Mouse (Mus musculus) midbrain, embryonic 11.5 days (tissue): Measurements from ENCODE around the gene Gpx5. TPM values are rescaled to one million over a fixed set of nuclear protein-coding genes. Genes with fewer than 3 reads are reported as not detected.

Experiments used
- ATAC-seq: fragments of 200-750 bp; cut with Nextera tagmentation; 2 replicates; pipeline ENCODE4 v1.8.0; 2017; ENCODE audit warnings: moderate TSS enrichment, moderate library complexity; ENCODE audit not compliant: low FRiP score
- DNase-seq: peaks from one replicate; pipeline ENCODE4 v3.0.0; 2015; ENCODE audit warnings: low spot score; ENCODE audit errors: missing footprints
- H3K27ac ChIP-seq: fragments of 300-500 bp; sonication (generic); 2 replicates; pipeline ENCODE4 v1.5.1; 2014; ENCODE audit warnings: low read depth, low read length
- H3K27me3 ChIP-seq: fragments of 300-500 bp; sonication (generic); 2 replicates; pipeline ENCODE4 v1.6.1; 2014; ENCODE audit warnings: mild to moderate bottlenecking, low read length, moderate library complexity, mixed read lengths; ENCODE audit not compliant: control insufficient read depth, insufficient read depth
- H3K36me3 ChIP-seq: fragments of 300-500 bp; sonication (generic); 2 replicates; pipeline ENCODE4 v1.6.1; 2014; ENCODE audit warnings: mild to moderate bottlenecking, low read length, moderate library complexity, mixed read lengths; ENCODE audit not compliant: control insufficient read depth, insufficient read depth
- H3K4me1 ChIP-seq: fragments of 300-500 bp; sonication (generic); 2 replicates; pipeline ENCODE4 v1.6.1; 2014; ENCODE audit warnings: low read length; ENCODE audit not compliant: control insufficient read depth, insufficient read depth
- H3K4me2 ChIP-seq: fragments of 300-500 bp; sonication (generic); 2 replicates; pipeline ENCODE4 v1.6.1; 2014; ENCODE audit warnings: mild to moderate bottlenecking, moderate library complexity
- H3K4me3 ChIP-seq: fragments of 300-500 bp; sonication (generic); 2 replicates; pipeline ENCODE4 v1.5.1; 2014; ENCODE audit warnings: low read depth, low read length
- H3K9ac ChIP-seq: fragments of 300-500 bp; sonication (generic); 2 replicates; pipeline ENCODE4 v1.6.1; 2014; ENCODE audit warnings: low read length
- H3K9me3 ChIP-seq: fragments of 300-500 bp; sonication (generic); 2 replicates; pipeline ENCODE4 v1.6.1; 2016; ENCODE audit warnings: low read length; ENCODE audit not compliant: control insufficient read depth
- WGBS: fragments of 180-500 bp; shearing (Covaris S2); extraction: QIAGEN DNeasy Blood & Tissue Kit; methylation state at CpG from one replicate; pipeline ENCODE4 v1.1.7; 2014; 5-methylcytosine and 5-hydroxymethylcytosine counted together
- polyA plus RNA-seq: library from polyadenylated mRNA; unstranded; fragments of >200 nt; fragmentation: Nextera tagmentation; extraction: Ambion mirVana; gene quantifications from 2 replicates; pipeline ENCODE4 v1.2.1, GENCODE M21; 2014

The Gpx5 gene
- polyA plus RNA-seq, 1 experiment from 2014 or later: not detected

GRCm38 (mm10) chr13:21275021-21275814, 17.3 kb downstream of the Gpx5 start:
- ATAC-seq: peak; percentile 74
- peak overlapping the region; percentile 64 for H3K9ac ChIP-seq
- H3K4me3 ChIP-seq: peak overlapping the region; percentile 48
- no peaks in the 10 kb centered on the region for H3K27me3 ChIP-seq
- H3K36me3 ChIP-seq: no peaks in the 10 kb centered on the region
- peak; percentile 96 for DNase-seq
- under 1% methylated on average over 29 of the region's 29 CpGs for WGBS
- no peaks in the 10 kb centered on the region for H3K9me3 ChIP-seq
- no peak overlapping the region for H3K27ac ChIP-seq
- peak overlapping the region; percentile 55 for H3K4me2 ChIP-seq
- 0 out of 2 replicates have a peak, but pooled peaks cover 2% of the 10 kb centered on the region for H3K4me1 ChIP-seq

- H3K27me3 ChIP-seq: no peaks in the 10 kb centered on the region
- peak overlapping the region; percentile 9 for H3K4me2 ChIP-seq
- H3K36me3 ChIP-seq: no peaks in the 10 kb centered on the region
- no peaks in the 10 kb centered on the region for H3K4me1 ChIP-seq
- H3K9me3 ChIP-seq: no peaks in the 10 kb centered on the region
- DNase-seq (no peak), ATAC-seq (no peak)
- H3K4me3 ChIP-seq: no peak overlapping the region
- no peak overlapping the region for H3K9ac ChIP-seq
- WGBS: 4% methylated on average over 1 of the region's 1 CpGs
- no peak overlapping the region for H3K27ac ChIP-seq
Observed at GRCm38 (mm10) chr13:21268262-21268661, 24.3 kb downstream of the Gpx5 start.

- Histone ChIP-seq H3K4me2 (no peak overlapping the region; the same call in 1 of the 2 replicates), H3K36me3 (no peaks in the 10 kb centered on the region), H3K4me3 (no peak overlapping the region), H3K9me3 (no peaks in the 10 kb centered on the region), H3K27ac (no peak overlapping the region), H3K9ac (no peak overlapping the region), H3K27me3 (no peaks in the 10 kb centered on the region), H3K4me1 (no peaks in the 10 kb centered on the region)
- ATAC-seq: no peak
- no peak for DNase-seq
- 8% methylated on average over 4 of the region's 4 CpGs for WGBS
Observed at GRCm38 (mm10) chr13:21267541-21267940, 25.0 kb downstream of the Gpx5 start.

GRCm38 (mm10) chr13:21265736-21266135, 26.8 kb downstream of the Gpx5 start:
- no peak overlapping the region for H3K9ac ChIP-seq
- DNase-seq: no peak
- ATAC-seq: no peak
- no peaks in the 10 kb centered on the region for H3K27me3 ChIP-seq
- H3K9me3 ChIP-seq: no peaks in the 10 kb centered on the region
- H3K4me1 ChIP-seq: no peaks in the 10 kb centered on the region
- no peak overlapping the region for H3K4me2 ChIP-seq
- H3K4me3 ChIP-seq: no peak overlapping the region
- 53% methylated on average over 2 of the region's 2 CpGs for WGBS
- no peaks in the 10 kb centered on the region for H3K36me3 ChIP-seq
- H3K27ac ChIP-seq: no peak overlapping the region

- no peak for ATAC-seq
- peak overlapping the region; percentile 58 for H3K9ac ChIP-seq
Observed at GRCm38 (mm10) chr13:21264366-21264765, 28.2 kb downstream of the Gpx5 start.

GRCm38 (mm10) chr13:21263910-21264309, 28.6 kb downstream of the Gpx5 start:
- Histone ChIP-seq H3K27me3 (no peaks in the 10 kb centered on the region), H3K4me3 (peak overlapping the region; percentile 43), H3K4me2 (peak overlapping the region; percentile 48), H3K9me3 (no peaks in the 10 kb centered on the region), H3K27ac (no peak overlapping the region), H3K9ac (peak overlapping the region; percentile 58), H3K36me3 (no peaks in the 10 kb centered on the region), H3K4me1 (no peaks in the 10 kb centered on the region; the same call in 1 of the 2 replicates)
- no peak for DNase-seq
- ATAC-seq: no peak
- under 1% methylated on average over 11 of the region's 11 CpGs for WGBS

More at GRCm38 (mm10) chr13:21264366-21264765, 28.2 kb downstream of the Gpx5 start:
- H3K27ac ChIP-seq: no peak overlapping the region
- no peaks in the 10 kb centered on the region for H3K4me1 ChIP-seq
- under 1% methylated on average over 11 of the region's 11 CpGs for WGBS
- H3K36me3 ChIP-seq: no peaks in the 10 kb centered on the region
- H3K9me3 ChIP-seq: no peaks in the 10 kb centered on the region
- H3K4me2 ChIP-seq: peak overlapping the region; percentile 48
- no peaks in the 10 kb centered on the region for H3K27me3 ChIP-seq
- peak; percentile 100 for DNase-seq
- H3K4me3 ChIP-seq: peak overlapping the region; percentile 43

- Histone ChIP-seq H3K4me1 (peaks cover 3% of the 10 kb centered on the region; the same call in 1 of the 2 replicates), H3K36me3 (no peaks in the 10 kb centered on the region), H3K9me3 (no peaks in the 10 kb centered on the region), H3K27me3 (no peaks in the 10 kb centered on the region), H3K27ac (no peak overlapping the region), H3K4me2 (no peak overlapping the region), H3K4me3 (no peak overlapping the region), H3K9ac (no peak overlapping the region)
- no peak for DNase-seq
- WGBS: 70% methylated on average over 4 of the region's 4 CpGs
- no peak for ATAC-seq
Observed at GRCm38 (mm10) chr13:21262787-21263461, 29.6 kb downstream of the Gpx5 start.

GRCm38 (mm10) chr13:21260289-21260688, 32.2 kb downstream of the Gpx5 start:
- Histone ChIP-seq H3K27ac (no peak overlapping the region), H3K4me1 (peaks cover 3% of the 10 kb centered on the region; the same call in 1 of the 2 replicates), H3K9ac (peak overlapping the region; percentile 55; the same call in 1 of the 2 replicates), H3K4me3 (peak overlapping the region; percentile 44), H3K4me2 (peak overlapping the region; percentile 50), H3K27me3 (no peaks in the 10 kb centered on the region), H3K36me3 (no peaks in the 10 kb centered on the region), H3K9me3 (no peaks in the 10 kb centered on the region)
- WGBS: 11% methylated on average over 5 of the region's 5 CpGs
- DNase-seq (no peak), ATAC-seq (peak; percentile 43; the same call in 1 of the 2 replicates)

GRCm38 (mm10) chr13:21259677-21260113, 32.8 kb downstream of the Gpx5 start:
- peak overlapping the region; percentile 55 for H3K9ac ChIP-seq
- H3K9me3 ChIP-seq: no peaks in the 10 kb centered on the region
- H3K27me3 ChIP-seq: no peaks in the 10 kb centered on the region
- ATAC-seq (peak; percentile 91), DNase-seq (peak; percentile 99)
- peak overlapping the region; percentile 44 for H3K4me3 ChIP-seq
- peak overlapping the region; percentile 50 for H3K4me2 ChIP-seq
- no peak overlapping the region for H3K27ac ChIP-seq
- H3K36me3 ChIP-seq: no peaks in the 10 kb centered on the region
- peaks cover 3% of the 10 kb centered on the region; the same call in 1 of the 2 replicates for H3K4me1 ChIP-seq
- under 1% methylated on average over 18 of the region's 18 CpGs for WGBS
